Mouse (Mus musculus): ENCODE results near the gene Morc3. TPM values are rescaled to one million over a fixed set of nuclear protein-coding genes. Genes with fewer than 3 reads are reported as not detected.

Morc3 gene
- polyA plus RNA-seq, 1 experiment = 34.2 TPM

- Histone ChIP-seq H3K4me3 (replicated peaks; ENCODE audit: control insufficient read depth, low read depth, low read length) (no peak overlapping the region), H3K27ac (ENCODE audit: control insufficient read depth, insufficient read depth, low read depth, low read length, poor library complexity) (peak overlapping the region; percentile 70), H3K4me1 (ENCODE audit: control insufficient read depth, insufficient read depth, low read length) (peaks cover 3% of the 10 kb centered on the region; the same call in 1 of the 2 replicates)
- TF ChIP-seq POLR2A (IDR thresholded peaks at IDR 0.05; ENCODE audit: borderline replicate concordance, control insufficient read depth, low read depth, low read length) (no peak), CTCF (IDR thresholded peaks at IDR 0.05; ENCODE audit: control insufficient read depth, insufficient read depth, low read length) (no peak)
- WGBS = 36% methylated on average over 10 of the region's 10 CpGs
These were observed 82.1 kb downstream of the Morc3 start for GRCm38 (mm10) chr16:93913881-93914576.

DNA sequence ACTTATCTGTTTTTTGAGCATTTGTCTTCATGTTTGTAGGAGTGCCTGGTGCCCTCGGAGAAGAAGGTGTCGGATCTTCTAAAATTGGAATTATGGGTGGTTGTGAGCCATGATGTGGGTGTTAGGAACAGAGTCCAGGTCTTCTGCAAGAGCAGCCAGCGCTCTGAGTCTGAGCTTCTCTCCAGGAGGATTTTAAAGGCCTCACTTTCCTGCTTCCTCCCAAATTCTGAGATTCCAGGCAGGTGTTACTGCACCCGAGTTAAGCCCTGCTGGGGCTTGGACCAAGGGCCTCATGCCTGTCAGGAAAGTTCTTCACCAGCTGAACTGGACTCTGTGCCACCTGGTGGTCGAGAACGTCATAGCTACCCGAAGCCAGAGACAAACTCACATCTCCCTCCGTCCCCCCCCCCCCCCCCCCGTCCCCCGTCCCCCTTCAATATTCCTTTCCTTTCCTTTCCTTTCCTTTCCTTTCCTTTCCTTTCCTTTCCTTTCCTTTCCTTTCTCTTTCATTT is 83.5 kb downstream of the Morc3 start:
- no peak overlapping the region for H3K27ac ChIP-seq (ENCODE audit: control insufficient read depth, insufficient read depth, low read depth, low read length, poor library complexity)
- 25% methylated on average over 10 of the region's 10 CpGs for WGBS

GRCm38 (mm10) chr16:93917712-93918678 is 86.1 kb downstream of the Morc3 start:
- peaks cover under 1% of the 10 kb centered on the region; the same call in 1 of the 2 replicates for H3K4me1 ChIP-seq (ENCODE audit: control insufficient read depth, insufficient read depth, low read length)
- WGBS = 26% methylated on average over 21 of the region's 22 CpGs
- 0 out of 2 replicates have a peak overlapping the region, but pooled peaks have one; percentile 19 for H3K27ac ChIP-seq (ENCODE audit: control insufficient read depth, insufficient read depth, low read depth, low read length, poor library complexity)
- TF ChIP-seq POLR2A (IDR thresholded peaks at IDR 0.05; ENCODE audit: borderline replicate concordance, control insufficient read depth, low read depth, low read length) (no peak), CTCF (IDR thresholded peaks at IDR 0.05; ENCODE audit: control insufficient read depth, insufficient read depth, low read length) (peak; percentile 84)
- H3K4me3 ChIP-seq (replicated peaks; ENCODE audit: control insufficient read depth, low read depth, low read length) = no peak overlapping the region

More for the DNA sequence above, 83.5 kb downstream of the Morc3 start:
- no peak overlapping the region for H3K4me3 ChIP-seq (replicated peaks; ENCODE audit: control insufficient read depth, low read depth, low read length)
- peaks cover 3% of the 10 kb centered on the region; the same call in 1 of the 2 replicates for H3K4me1 ChIP-seq (ENCODE audit: control insufficient read depth, insufficient read depth, low read length)
- TF ChIP-seq CTCF (IDR thresholded peaks at IDR 0.05; ENCODE audit: control insufficient read depth, insufficient read depth, low read length) (peak; percentile 58; the same call in 1 of the 2 replicates), POLR2A (IDR thresholded peaks at IDR 0.05; ENCODE audit: borderline replicate concordance, control insufficient read depth, low read depth, low read length) (no peak)

DNA sequence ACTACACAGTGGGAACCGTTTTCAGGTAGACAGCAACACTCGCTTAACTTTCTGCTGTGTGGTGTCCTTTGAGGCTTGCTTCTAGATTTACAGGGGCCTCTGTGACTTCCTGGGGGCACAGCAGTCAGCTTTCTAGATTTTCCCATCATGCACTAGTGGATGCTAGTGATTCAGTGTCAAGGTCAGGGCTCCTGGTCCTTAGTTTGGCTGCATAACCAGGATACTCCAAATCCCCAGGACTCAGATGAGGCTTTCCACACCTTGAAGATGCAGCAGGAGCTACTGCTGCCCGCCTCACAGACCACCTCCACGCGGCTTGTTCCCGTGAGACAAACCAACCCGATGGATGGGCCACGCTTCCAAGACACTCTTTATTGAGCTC is 86.7 kb downstream of the Morc3 start:
- no peak for TF ChIP-seq POLR2A (IDR thresholded peaks at IDR 0.05; ENCODE audit: borderline replicate concordance, control insufficient read depth, low read depth, low read length)
- TF ChIP-seq CTCF (IDR thresholded peaks at IDR 0.05; ENCODE audit: control insufficient read depth, insufficient read depth, low read length) = no peak
- H3K4me1 ChIP-seq (ENCODE audit: control insufficient read depth, insufficient read depth, low read length) = no peaks in the 10 kb centered on the region; the same call in 1 of the 2 replicates
- no peak overlapping the region for H3K27ac ChIP-seq (ENCODE audit: control insufficient read depth, insufficient read depth, low read depth, low read length, poor library complexity)
- 64% methylated on average over 8 of the region's 8 CpGs for WGBS
- no peak overlapping the region for H3K4me3 ChIP-seq (replicated peaks; ENCODE audit: control insufficient read depth, low read depth, low read length)

- H3K4me3 ChIP-seq (replicated peaks; ENCODE audit: control insufficient read depth, low read depth, low read length) = no peak overlapping the region
- 89% methylated on average over 20 of the region's 20 CpGs for WGBS
- no peaks in the 10 kb centered on the region; the same call in 1 of the 2 replicates for H3K4me1 ChIP-seq (ENCODE audit: control insufficient read depth, insufficient read depth, low read length)
- no peak for TF ChIP-seq CTCF (IDR thresholded peaks at IDR 0.05; ENCODE audit: control insufficient read depth, insufficient read depth, low read length)
- no peak for TF ChIP-seq POLR2A (IDR thresholded peaks at IDR 0.05; ENCODE audit: borderline replicate concordance, control insufficient read depth, low read depth, low read length)
- no peak overlapping the region for H3K27ac ChIP-seq (ENCODE audit: control insufficient read depth, insufficient read depth, low read depth, low read length, poor library complexity)
These were observed 87.3 kb downstream of the Morc3 start for GRCm38 (mm10) chr16:93919189-93919588.

DNA sequence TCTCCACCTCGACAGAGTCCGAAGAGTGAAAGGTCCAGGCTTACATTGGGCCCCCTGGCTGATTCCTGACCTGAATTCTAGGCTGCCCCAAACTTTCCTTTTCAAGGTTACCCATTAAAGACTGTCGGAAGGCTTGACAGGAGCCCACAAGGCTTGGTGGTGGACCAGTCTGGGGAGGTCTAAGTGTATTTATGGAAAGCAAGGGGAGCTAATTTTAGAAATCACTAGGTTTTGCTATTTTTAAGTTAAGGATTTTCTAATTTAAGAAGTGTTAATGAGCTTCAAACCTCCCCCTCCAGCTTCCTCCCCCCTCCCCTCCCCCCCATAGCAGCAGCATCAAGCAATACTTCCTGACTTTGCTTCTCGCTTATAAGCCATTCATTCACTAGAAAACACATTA is 88.8 kb downstream of the Morc3 start:
- TF ChIP-seq POLR2A (IDR thresholded peaks at IDR 0.05; ENCODE audit: borderline replicate concordance, control insufficient read depth, low read depth, low read length) (no peak), CTCF (IDR thresholded peaks at IDR 0.05; ENCODE audit: control insufficient read depth, insufficient read depth, low read length) (no peak)
- WGBS = 52% methylated on average over 4 of the region's 4 CpGs
- H3K4me1 ChIP-seq (ENCODE audit: control insufficient read depth, insufficient read depth, low read length) = no peaks in the 10 kb centered on the region; the same call in 1 of the 2 replicates
- H3K4me3 ChIP-seq (replicated peaks; ENCODE audit: control insufficient read depth, low read depth, low read length) = no peak overlapping the region
- no peak overlapping the region for H3K27ac ChIP-seq (ENCODE audit: control insufficient read depth, insufficient read depth, low read depth, low read length, poor library complexity)

GRCm38 (mm10) chr16:93922835-93923389 is 91.0 kb downstream of the Morc3 start:
- Histone ChIP-seq H3K4me3 (replicated peaks; ENCODE audit: control insufficient read depth, low read depth, low read length) (no peak overlapping the region), H3K27ac (ENCODE audit: control insufficient read depth, insufficient read depth, low read depth, low read length, poor library complexity) (no peak overlapping the region), H3K4me1 (ENCODE audit: control insufficient read depth, insufficient read depth, low read length) (no peaks in the 10 kb centered on the region; the same call in 1 of the 2 replicates)
- TF ChIP-seq POLR2A (IDR thresholded peaks at IDR 0.05; ENCODE audit: borderline replicate concordance, control insufficient read depth, low read depth, low read length) = no peak
- TF ChIP-seq CTCF (IDR thresholded peaks at IDR 0.05; ENCODE audit: control insufficient read depth, insufficient read depth, low read length) = no peak
- 68% methylated on average over 5 of the region's 5 CpGs for WGBS
